Mouse (Mus musculus): ENCODE measurements around the gene Cdc5l.

Gene Cdc5l

DNA sequence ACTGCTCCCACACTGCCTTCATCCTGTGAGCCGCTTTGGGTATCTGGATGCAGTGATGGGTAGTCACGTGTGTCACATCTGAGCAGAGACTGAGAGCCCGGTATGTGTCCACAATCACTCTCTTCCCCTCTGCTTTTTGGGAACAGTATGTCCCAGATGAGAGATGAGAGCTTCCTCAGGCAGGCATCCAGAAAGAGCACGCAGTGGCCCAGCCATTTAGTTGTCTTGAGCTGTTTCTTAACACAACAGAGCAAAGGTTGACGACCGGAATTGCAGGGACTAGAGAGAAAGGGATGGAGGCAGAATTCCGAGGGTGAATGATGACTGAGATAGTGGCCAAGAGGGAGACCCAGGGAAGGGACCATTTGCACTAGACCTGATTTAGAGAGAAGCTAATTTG is 68.7 kb downstream of the Cdc5l start:
- DNase-seq (ENCODE audit: low spot score): peak; percentile 19

DNA sequence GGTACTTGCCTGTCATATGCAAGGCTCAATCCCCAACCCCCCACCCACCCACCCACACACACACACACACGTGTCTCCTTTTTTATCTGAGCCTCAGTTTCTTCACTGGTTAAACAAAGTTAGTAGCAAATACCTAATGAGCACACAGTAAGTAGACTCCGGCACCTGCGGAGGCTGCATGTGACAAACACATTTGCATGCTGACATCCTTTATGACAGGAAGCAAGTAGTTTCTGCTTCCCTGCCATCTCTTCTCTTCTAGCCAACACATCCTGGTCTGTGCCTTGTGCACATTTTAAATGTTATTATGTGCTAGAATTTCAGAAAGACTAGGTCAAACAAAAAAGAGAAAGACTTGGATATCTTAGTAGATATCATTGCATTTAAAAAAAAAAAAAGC is 72.6 kb downstream of the Cdc5l start:
- no peak for DNase-seq (ENCODE audit: low spot score)

DNA sequence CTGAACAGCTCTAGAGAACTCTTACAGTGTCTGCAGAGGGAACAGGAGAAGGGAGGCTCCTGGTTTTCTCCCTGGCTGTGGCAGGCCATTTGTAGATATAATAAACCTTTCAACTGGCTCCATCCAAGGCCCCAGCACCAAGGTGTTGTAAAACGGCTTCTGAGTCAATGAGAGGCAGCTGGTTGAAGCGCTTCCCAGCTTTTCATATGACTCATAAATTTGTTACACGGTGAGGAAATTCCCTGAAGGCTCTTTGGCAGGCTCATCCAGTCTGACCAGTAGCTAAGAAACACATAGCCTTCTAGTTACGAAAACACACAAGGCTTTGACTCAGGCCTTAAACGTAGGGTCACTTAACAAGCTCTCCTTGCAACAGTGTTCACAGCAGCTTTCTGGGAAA is 74.1 kb downstream of the Cdc5l start:
- DNase-seq (ENCODE audit: low spot score): no peak

DNA sequence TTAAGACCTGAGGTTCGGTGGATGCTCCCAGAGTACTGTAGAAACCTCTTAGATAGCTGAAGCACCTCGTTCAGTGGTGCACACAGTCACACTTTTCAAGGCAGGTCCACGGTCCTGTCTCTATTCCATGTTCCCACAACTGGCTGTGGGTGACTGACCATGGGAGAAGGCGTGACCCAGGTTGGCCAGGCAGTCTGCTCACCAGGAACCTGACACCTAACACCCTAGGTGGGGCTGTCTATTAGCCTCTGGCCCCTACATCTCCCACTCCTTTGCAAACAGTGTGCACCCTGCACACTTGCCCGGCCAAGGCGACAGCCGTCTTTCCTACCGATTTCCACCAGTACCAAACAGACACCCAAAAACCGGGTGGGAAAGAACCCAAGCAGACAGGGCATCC is 77.1 kb downstream of the Cdc5l start:
- DNase-seq (ENCODE audit: low spot score): no peak

DNA sequence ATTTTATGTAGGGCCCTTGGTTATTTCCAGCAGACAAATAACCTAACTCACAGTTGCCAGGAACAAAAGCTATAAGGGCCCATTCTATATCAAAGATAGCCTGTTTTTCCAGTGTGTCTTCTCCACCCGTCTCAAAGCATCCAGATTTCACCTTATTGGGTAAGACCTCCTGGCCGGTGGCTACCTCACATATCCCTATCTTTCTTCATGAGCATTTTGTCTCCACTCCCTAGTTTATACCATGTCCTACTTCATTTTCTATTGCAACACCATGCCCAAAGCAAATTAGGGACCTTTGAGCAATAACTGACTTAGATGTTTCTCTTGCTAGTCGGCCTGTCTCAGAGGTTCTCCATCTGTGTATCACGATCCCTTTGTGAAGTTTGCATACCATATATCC is 85.6 kb downstream of the Cdc5l start:
- DNase-seq (ENCODE audit: low spot score): no peak

Measured in testis, postnatal 14 days (tissue).